Mouse (Mus musculus) stomach, embryonic 14.5 days (tissue): ENCODE measurements at regions not wholly inside any gene's neighbourhood (a gene's known extent, or its start where the extent isn't known, plus 50 kb on each side); places are given as distances from the start of the nearest gene placed in this dataset.

ENCODE experiments used
- ATAC-seq: fragments of 200-750 bp; cut with Nextera tagmentation; 2 replicates; pipeline ENCODE4 v1.8.0; 2017; ENCODE audit warnings: low read depth, moderate TSS enrichment; ENCODE audit not compliant: insufficient number of reproducible peaks, insufficient read depth, low FRiP score
- H3K27ac ChIP-seq: fragments of 300-500 bp; sonication (generic); 2 replicates; pipeline ENCODE4 v1.5.1; 2014; ENCODE audit warnings: mild to moderate bottlenecking, low read length, moderate library complexity, mixed read lengths
- H3K27me3 ChIP-seq: fragments of 300-500 bp; sonication (generic); 2 replicates; pipeline ENCODE4 v1.6.1; 2014; ENCODE audit warnings: low read length, control low read depth, mixed read lengths; ENCODE audit not compliant: control insufficient read depth, insufficient read depth
- H3K36me3 ChIP-seq: fragments of 300-500 bp; sonication (generic); 2 replicates; pipeline ENCODE4 v1.6.1; 2014; ENCODE audit warnings: mild to moderate bottlenecking, control low read depth, low read length, moderate library complexity, mixed read lengths; ENCODE audit not compliant: control insufficient read depth, insufficient read depth
- H3K4me1 ChIP-seq: fragments of 300-500 bp; sonication (generic); 2 replicates; pipeline ENCODE4 v1.6.1; 2014; ENCODE audit warnings: low read length, control low read depth, mixed read lengths; ENCODE audit not compliant: control insufficient read depth, insufficient read depth
- H3K4me2 ChIP-seq: fragments of 300-500 bp; sonication (generic); replicated peaks from 2 replicates; pipeline ENCODE4 v1.6.1; 2014; ENCODE audit warnings: low read depth, low read length, control low read depth
- H3K4me3 ChIP-seq: fragments of 300-500 bp; sonication (generic); 2 replicates; pipeline ENCODE4 v1.5.1; 2014; ENCODE audit warnings: low read depth, low read length, control low read depth
- H3K9ac ChIP-seq: fragments of 300-500 bp; sonication (generic); replicated peaks from 2 replicates; pipeline ENCODE4 v1.6.1; 2014; ENCODE audit warnings: low read depth, mild to moderate bottlenecking, control low read depth, low read length, moderate library complexity, mixed read lengths
- H3K9me3 ChIP-seq: fragments of 300-500 bp; sonication (generic); 2 replicates; pipeline ENCODE4 v1.6.1; 2016; ENCODE audit warnings: low read depth, low read length, control low read depth; ENCODE audit not compliant: control insufficient read depth
- WGBS: fragments of 180-500 bp; shearing (Covaris S2); extraction: QIAGEN DNeasy Blood & Tissue Kit; methylation state at CpG from one replicate; pipeline ENCODE4 v1.1.7; 2014; 5-methylcytosine and 5-hydroxymethylcytosine counted together

DNA sequence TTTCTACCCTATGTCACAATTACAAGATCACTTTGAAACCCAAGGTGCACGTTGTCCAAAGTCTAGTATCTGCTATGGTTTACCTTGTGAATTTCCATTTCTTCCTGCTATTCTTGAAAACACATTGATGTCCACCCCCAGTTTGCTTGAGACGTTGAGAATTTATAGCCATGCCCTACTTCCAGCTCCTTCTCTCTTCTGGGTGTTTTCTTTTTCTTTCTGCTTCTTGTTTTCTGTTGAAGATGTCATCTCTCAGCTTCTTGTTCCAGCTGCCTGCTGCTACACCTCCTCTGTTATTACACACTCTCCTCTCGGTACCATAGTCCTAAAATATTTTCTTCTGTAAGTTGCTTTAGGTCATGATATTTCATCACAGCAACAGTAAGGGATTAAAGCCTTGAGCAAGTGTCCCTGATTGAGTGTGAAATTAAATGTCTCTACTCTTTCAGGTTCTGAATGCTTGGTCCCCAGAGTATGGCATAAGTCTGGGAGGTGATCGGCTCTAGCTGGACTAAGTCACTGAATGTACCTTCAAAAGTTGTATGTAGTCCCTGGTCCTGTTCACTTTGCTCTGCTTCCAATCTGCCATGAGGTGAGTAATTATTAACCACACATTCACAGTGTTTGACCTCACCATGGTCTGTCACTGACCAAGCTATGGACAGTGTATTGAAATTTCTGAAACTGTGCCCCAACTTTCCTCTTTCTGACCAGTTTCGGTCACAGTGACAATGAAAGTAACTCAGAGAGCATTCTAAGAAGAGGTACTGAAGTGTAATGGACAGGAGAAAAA is 718.1 kb downstream of the Epm2a start:
- H3K4me1 ChIP-seq = no peaks in the 10 kb centered on the region
- no peak overlapping the region for H3K9ac ChIP-seq
- WGBS = 81% methylated on average over 5 of the region's 5 CpGs
- H3K36me3 ChIP-seq = no peaks in the 10 kb centered on the region
- H3K4me3 ChIP-seq = no peak overlapping the region
- no peak overlapping the region; the same call in 1 of the 2 replicates for H3K27ac ChIP-seq
- H3K27me3 ChIP-seq = no peaks in the 10 kb centered on the region
- H3K9me3 ChIP-seq = no peaks in the 10 kb centered on the region
- H3K4me2 ChIP-seq = no peak overlapping the region
- ATAC-seq = no peak

DNA sequence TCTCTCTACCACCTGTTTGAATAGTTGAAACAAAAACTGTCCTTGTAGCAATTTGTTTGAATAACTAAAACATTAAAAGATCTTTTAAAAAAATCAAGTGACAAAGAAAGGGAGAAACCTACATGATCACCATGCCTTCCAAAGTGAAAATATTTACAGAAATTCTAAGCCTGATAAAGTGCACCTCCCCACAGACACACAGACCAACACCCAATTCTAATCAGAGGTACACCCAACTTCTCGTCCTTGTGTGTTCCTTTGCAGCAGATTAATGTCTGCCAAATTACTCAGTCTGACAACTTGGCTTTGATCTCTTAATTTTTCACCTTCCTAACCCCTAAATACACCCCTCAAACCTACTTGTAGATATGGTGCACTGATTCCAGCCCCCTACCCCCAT is 719.1 kb downstream of the Epm2a start:
- H3K36me3 ChIP-seq = no peaks in the 10 kb centered on the region
- H3K9ac ChIP-seq = no peak overlapping the region
- H3K4me2 ChIP-seq = no peak overlapping the region
- no peak overlapping the region for H3K4me3 ChIP-seq
- no peaks in the 10 kb centered on the region for H3K9me3 ChIP-seq
- WGBS = 22% methylated on average over 1 of the region's 1 CpGs
- no peaks in the 10 kb centered on the region for H3K4me1 ChIP-seq
- no peaks in the 10 kb centered on the region for H3K27me3 ChIP-seq
- ATAC-seq = peak; percentile 72
- no peak overlapping the region for H3K27ac ChIP-seq

- Histone ChIP-seq H3K36me3 (no peaks in the 10 kb centered on the region), H3K4me2 (no peak overlapping the region), H3K9me3 (no peaks in the 10 kb centered on the region), H3K27me3 (no peaks in the 10 kb centered on the region), H3K9ac (no peak overlapping the region), H3K27ac (no peak overlapping the region), H3K4me3 (no peak overlapping the region), H3K4me1 (no peaks in the 10 kb centered on the region)
- 86% methylated on average over 1 of the region's 1 CpGs for WGBS
- ATAC-seq = no peak
These were observed 740.8 kb downstream of the Epm2a start for GRCm38 (mm10) chr10:12083961-12084360.

- H3K4me1 ChIP-seq = no peaks in the 10 kb centered on the region
These were observed 749.3 kb downstream of the Epm2a start for GRCm38 (mm10) chr10:12092521-12092920.

GRCm38 (mm10) chr10:12096678-12097077 is 753.5 kb downstream of the Epm2a start:
- WGBS = 86% methylated on average over 3 of the region's 3 CpGs
- no peak overlapping the region for H3K9ac ChIP-seq
- no peaks in the 10 kb centered on the region for H3K4me1 ChIP-seq
- no peaks in the 10 kb centered on the region for H3K36me3 ChIP-seq
- no peak overlapping the region for H3K4me3 ChIP-seq
- no peak overlapping the region for H3K27ac ChIP-seq
- H3K27me3 ChIP-seq = no peaks in the 10 kb centered on the region
- no peaks in the 10 kb centered on the region for H3K9me3 ChIP-seq
- no peak for ATAC-seq
- no peak overlapping the region for H3K4me2 ChIP-seq

More at GRCm38 (mm10) chr10:12092521-12092920, 749.3 kb downstream of the Epm2a start:
- Histone ChIP-seq H3K27ac (no peak overlapping the region), H3K27me3 (no peaks in the 10 kb centered on the region), H3K4me2 (no peak overlapping the region), H3K9me3 (no peaks in the 10 kb centered on the region), H3K4me3 (no peak overlapping the region), H3K9ac (no peak overlapping the region), H3K36me3 (no peaks in the 10 kb centered on the region)
- ATAC-seq = no peak
- WGBS = 61% methylated on average over 1 of the region's 1 CpGs

DNA sequence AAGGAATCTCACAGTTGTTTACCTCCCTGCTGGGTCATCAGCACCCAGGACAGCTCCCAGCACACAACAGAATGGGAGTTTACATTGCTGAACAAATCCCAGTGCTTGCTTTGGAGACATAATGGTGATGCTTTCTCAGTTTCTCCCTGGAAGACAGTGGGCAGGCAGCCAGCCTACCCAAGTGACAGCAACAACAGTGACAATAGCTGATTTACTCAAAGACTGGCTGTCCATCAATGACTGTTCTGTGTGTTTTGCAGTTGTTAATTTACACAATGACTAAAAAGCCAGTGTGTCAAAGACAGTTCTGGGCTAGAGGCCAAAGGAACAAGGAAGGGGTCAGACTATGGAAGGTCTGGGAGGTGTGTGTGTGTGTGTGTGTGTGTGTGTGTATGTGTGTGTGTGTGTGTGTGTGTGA is 762.2 kb downstream of the Utrn start:
- Histone ChIP-seq H3K4me1 (no peaks in the 10 kb centered on the region), H3K27me3 (no peaks in the 10 kb centered on the region), H3K27ac (no peak overlapping the region), H3K9ac (no peak overlapping the region), H3K4me3 (no peak overlapping the region), H3K9me3 (no peaks in the 10 kb centered on the region), H3K4me2 (no peak overlapping the region), H3K36me3 (no peaks in the 10 kb centered on the region)
- no peak for ATAC-seq

GRCm38 (mm10) chr10:12111720-12112119 is 757.4 kb downstream of the Utrn start:
- no peak for ATAC-seq
- Histone ChIP-seq H3K27me3 (no peaks in the 10 kb centered on the region), H3K4me2 (no peak overlapping the region), H3K9ac (no peak overlapping the region), H3K4me3 (no peak overlapping the region), H3K27ac (no peak overlapping the region), H3K9me3 (no peaks in the 10 kb centered on the region), H3K4me1 (no peaks in the 10 kb centered on the region), H3K36me3 (no peaks in the 10 kb centered on the region)
- WGBS = 74% methylated on average over 1 of the region's 1 CpGs

GRCm38 (mm10) chr10:12115767-12116166 is 753.4 kb downstream of the Utrn start:
- H3K36me3 ChIP-seq = no peaks in the 10 kb centered on the region
- no peak overlapping the region for H3K4me2 ChIP-seq
- no peak overlapping the region for H3K27ac ChIP-seq
- ATAC-seq = no peak
- no peak overlapping the region for H3K9ac ChIP-seq
- no peak overlapping the region for H3K4me3 ChIP-seq
- no peaks in the 10 kb centered on the region for H3K9me3 ChIP-seq
- no peaks in the 10 kb centered on the region for H3K4me1 ChIP-seq
- no peaks in the 10 kb centered on the region for H3K27me3 ChIP-seq
- 90% methylated on average over 3 of the region's 3 CpGs for WGBS
